Mouse (Mus musculus): ENCODE data around the gene Plekhg1.

Gene Plekhg1

DNA sequence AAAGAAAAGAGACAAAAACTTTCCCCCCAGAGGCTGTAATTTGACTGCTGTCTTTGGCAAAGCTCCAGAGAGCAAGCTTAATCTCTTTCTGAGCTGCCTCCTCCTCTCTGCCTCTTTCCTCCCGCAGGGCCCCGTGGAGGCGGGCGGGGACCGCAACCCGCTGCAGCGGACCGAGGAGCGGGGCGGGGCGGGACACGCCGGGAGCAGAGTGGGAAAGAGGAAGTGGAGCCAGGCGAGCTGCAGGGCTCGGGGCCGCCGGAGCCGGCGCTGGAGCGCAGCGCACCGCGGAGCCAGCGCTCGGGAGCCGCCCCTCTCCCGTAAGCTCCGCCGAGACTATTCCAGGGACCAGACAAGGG lies at the start of gene Plekhg1:
Gene Plekhg1, plus strand, starts transcription at position 217 of the 356 bp plus-strand sequence.
- in situ Hi-C loops (cut with MboI; ENCODE audit: low sequenced_read_pairs) = no loop called here

GRCm38 (mm10) chr10:3692791-3693190 lies 47.4 kb upstream of the Plekhg1 start:
- in situ Hi-C loops (cut with MboI; ENCODE audit: low sequenced_read_pairs) = no loop called here

- in situ Hi-C loops (cut with MboI; ENCODE audit: low sequenced_read_pairs) = no loop called here
These were observed 46.4 kb upstream of the Plekhg1 start for GRCm38 (mm10) chr10:3693699-3694280.

GRCm38 (mm10) chr10:3695332-3695905 lies 44.7 kb upstream of the Plekhg1 start:
- in situ Hi-C loops (cut with MboI; ENCODE audit: low sequenced_read_pairs) = no loop called here

GRCm38 (mm10) chr10:3696727-3697348 lies 43.3 kb upstream of the Plekhg1 start:
- in situ Hi-C loops (cut with MboI; ENCODE audit: low sequenced_read_pairs) = no loop called here

GRCm38 (mm10) chr10:3697500-3697899 lies 42.7 kb upstream of the Plekhg1 start:
- in situ Hi-C loops (cut with MboI; ENCODE audit: low sequenced_read_pairs) = no loop called here

GRCm38 (mm10) chr10:3700225-3701073 lies 39.7 kb upstream of the Plekhg1 start:
- in situ Hi-C loops (cut with MboI; ENCODE audit: low sequenced_read_pairs) = no loop called here

DNA sequence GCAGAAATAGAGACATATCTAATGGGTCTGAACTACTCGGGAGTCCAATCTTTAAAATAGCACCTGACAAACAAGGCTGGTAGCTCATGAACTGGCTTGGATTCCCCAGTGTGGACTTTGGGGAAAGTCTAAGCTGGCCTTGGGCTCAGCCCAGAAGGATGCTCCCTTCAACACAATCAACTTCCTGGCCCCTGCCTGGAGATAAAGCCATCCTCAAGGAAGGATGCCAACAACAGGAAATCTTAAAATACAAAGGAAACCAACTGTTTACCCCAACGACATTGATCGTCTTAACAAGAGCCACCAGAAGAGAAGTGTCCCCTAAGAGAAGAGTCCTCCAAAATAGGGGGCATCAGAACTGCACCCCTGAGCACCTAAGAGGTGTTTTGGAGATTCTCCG lies 38.3 kb upstream of the Plekhg1 start:
- in situ Hi-C loops (cut with MboI; ENCODE audit: low sequenced_read_pairs) = no loop called here

GRCm38 (mm10) chr10:3702585-3702984 lies 37.6 kb upstream of the Plekhg1 start:
- in situ Hi-C loops (cut with MboI; ENCODE audit: low sequenced_read_pairs) = no loop called here

DNA sequence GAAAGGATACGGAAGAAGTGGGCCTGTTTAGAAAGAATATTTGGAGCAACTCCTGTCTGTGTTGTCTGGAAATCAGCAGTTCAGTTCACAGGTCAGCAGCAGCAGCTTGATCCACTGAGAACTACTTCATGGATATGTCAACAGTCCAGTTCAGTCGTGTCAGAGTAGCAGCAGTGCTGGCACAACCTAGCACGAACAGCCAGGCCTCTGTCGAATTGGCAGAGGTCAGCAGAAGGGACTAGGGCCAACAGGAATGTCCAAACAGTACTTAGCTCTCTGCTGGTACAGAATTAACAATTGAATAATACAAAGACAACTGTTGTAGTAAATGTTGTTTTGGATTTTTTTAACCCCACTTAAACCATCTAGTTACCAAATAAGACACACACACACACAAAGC lies 33.9 kb upstream of the Plekhg1 start:
- in situ Hi-C loops (cut with MboI; ENCODE audit: low sequenced_read_pairs) = no loop called here

DNA sequence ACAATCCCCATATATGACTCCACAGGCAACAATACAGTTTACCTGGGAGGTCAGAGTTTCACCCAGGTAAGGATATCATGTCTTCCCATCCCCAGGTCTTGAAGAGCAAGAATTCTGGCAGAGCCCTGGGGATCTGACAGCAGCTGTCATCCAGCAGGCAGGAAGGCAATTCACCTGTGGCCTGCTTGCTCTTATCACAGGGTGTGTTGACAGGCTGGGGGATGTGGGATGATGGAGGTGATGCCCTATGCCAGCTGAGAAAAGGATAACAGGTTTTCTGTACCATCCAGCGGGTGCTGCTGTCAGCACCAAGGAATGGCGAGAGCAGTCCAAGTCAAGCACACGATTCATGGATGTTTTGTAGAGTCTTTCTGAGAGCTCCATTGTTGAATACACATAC lies 30.1 kb upstream of the Plekhg1 start:
- in situ Hi-C loops (cut with MboI; ENCODE audit: low sequenced_read_pairs) = no loop called here

DNA sequence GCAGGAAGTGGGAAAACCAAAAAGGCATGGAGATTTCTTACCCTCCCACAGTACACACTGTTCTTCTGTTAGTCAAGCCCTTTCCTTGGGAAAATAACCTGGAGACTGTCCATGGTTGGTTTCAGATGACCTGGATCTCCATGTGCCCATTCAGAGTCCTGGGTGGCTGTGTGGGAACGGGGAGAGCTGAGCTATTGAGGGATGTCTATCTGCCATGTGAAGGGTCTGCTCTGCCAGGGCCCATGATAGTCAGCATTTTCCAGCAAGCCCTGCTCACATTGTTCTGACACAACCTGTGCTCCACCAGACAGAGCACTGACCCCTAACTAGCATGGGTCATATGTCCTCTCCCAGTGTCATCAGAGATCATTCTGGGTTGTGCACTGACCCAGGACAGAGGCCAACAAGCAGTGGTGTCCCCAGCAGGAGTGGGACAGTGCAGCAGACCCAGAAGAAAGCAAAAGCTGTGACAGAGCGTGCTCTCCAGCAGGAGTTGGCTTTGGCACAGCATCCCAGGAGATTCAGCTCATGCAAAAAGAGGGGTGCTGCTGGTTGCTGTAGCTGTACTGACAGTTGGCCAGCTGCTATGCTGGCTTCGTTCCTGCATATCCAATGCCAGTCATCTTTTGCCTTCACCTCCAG lies 24.7 kb upstream of the Plekhg1 start:
- in situ Hi-C loops (cut with MboI; ENCODE audit: low sequenced_read_pairs) = no loop called here

- in situ Hi-C loops (cut with MboI; ENCODE audit: low sequenced_read_pairs) = no loop called here
These were observed 21.9 kb upstream of the Plekhg1 start for GRCm38 (mm10) chr10:3718021-3718865.

- in situ Hi-C loops (cut with MboI; ENCODE audit: low sequenced_read_pairs) = no loop called here
These were observed 19.9 kb upstream of the Plekhg1 start for GRCm38 (mm10) chr10:3720296-3720695.

DNA sequence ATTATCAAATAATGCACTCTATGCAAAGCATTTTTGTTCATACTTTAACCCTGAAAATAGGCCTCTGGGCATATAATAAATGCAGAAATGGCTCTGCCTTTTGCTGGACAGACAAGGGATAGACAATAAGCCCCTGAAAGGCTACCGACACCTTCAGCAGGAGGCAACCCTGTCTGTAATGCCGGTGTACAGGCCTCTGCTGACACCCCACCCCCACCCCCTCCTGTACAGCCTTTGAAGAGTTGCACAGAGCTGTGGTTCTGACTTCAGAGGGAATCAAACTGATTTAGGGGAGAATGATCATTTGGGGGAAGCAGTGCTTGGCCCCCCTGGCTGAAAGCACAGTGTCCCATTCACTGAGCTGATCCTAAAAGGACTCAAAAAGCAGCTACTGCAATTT lies 17.8 kb upstream of the Plekhg1 start:
- in situ Hi-C loops (cut with MboI; ENCODE audit: low sequenced_read_pairs) = no loop called here

GRCm38 (mm10) chr10:3724665-3725064 lies 15.5 kb upstream of the Plekhg1 start:
- in situ Hi-C loops (cut with MboI; ENCODE audit: low sequenced_read_pairs) = no loop called here

- in situ Hi-C loops (cut with MboI; ENCODE audit: low sequenced_read_pairs) = no loop called here
These were observed 10.5 kb upstream of the Plekhg1 start for GRCm38 (mm10) chr10:3729666-3730065.

GRCm38 (mm10) chr10:3730314-3730713 lies 9.8 kb upstream of the Plekhg1 start:
- in situ Hi-C loops (cut with MboI; ENCODE audit: low sequenced_read_pairs) = no loop called here

GRCm38 (mm10) chr10:3737034-3737433 lies 3.1 kb upstream of the Plekhg1 start:
- in situ Hi-C loops (cut with MboI; ENCODE audit: low sequenced_read_pairs) = no loop called here
